Mouse (Mus musculus): ENCODE measurements around the gene Ttc9c.

Ttc9c gene

DNA sequence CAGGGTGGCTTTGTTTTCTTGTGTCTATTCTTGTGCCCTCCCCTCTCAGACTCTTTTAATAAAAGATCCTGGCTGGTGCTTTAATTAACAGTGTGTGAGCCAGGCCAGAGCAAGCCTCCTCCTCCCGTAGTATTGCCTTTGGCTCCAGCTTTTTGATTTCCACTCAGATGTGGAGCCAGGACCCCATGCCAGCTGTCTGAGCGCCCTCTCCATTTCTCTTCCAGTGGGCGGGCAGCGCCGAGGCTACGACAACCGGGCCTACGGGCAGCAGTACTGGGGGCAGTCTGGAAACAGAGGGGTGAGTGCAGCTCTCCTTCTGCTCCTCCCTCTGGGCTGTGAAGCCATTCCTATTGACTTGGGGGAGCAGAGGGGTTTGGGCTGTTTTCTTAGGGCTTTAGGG is 11.5 kb upstream of the Ttc9c start:
- DNase-seq (ENCODE audit: low spot score in 2 of 2): no peak

DNA sequence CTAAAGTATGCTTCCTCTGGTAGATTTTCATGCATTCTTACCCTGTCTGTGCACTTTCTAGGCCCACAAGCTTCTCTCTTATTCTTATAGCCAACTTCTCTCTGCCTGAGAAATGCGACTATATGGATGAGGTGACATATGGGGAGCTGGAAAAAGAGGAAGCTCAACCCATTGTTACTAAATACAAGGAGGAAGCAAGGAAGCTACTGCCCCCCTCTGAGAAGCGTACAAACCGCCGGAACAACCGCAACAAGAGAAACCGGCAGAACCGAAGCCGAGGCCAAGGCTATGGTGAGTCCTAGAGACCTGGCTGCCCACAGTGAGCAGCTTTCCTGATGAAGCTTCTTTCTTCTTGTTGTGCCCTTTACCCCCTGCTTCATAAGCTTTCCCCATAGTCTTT is 10.5 kb upstream of the Ttc9c start, which contains the start of gene AC129217.1:
Gene AC129217.1, plus strand, starts transcription at position 114 of the 400 bp plus-strand sequence.
- no peak for DNase-seq (ENCODE audit: low spot score in 2 of 2)

DNA sequence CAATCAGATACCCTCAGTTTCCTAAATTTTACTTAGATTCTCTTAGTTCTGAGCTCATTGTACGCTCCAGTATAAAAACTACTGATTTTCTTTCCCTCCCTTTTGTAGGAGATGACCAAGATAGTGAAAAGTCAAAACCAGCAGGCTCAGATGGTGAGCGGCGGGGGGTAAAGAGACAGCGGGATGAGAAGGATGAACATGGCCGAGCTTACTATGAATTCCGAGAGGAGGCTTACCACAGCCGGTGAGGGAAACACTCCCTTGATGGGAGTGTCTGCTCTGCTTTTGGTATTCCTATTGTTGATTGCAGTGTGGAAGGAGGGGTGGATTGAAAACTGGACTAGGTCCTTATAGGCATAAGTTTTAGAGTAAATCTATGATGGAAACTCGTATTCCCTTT is 3.6 kb upstream of the Ttc9c start:
- DNase-seq (ENCODE audit: low spot score in 2 of 2): no peak

DNA sequence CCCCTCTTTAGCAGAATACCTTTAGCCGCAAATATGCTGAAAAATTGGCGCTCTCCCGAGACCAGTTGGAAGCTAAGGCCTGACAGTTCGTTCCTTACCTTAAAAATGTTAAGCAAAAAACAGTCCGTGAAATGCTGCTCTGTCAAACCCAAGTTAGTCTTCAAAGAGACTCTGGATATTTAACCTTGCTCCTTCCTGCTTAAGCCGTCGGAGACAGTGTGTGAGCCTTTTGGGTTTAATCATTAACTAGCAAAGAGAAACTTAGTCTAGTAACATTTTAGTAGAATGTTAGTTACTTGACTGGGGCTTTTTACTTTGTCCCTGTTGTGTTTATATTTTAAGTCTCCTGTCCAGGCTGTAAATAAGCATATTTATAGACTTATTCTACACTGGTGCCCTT is 2.0 kb upstream of the Ttc9c start:
- DNase-seq (ENCODE audit: low spot score in 2 of 2): no peak

DNA sequence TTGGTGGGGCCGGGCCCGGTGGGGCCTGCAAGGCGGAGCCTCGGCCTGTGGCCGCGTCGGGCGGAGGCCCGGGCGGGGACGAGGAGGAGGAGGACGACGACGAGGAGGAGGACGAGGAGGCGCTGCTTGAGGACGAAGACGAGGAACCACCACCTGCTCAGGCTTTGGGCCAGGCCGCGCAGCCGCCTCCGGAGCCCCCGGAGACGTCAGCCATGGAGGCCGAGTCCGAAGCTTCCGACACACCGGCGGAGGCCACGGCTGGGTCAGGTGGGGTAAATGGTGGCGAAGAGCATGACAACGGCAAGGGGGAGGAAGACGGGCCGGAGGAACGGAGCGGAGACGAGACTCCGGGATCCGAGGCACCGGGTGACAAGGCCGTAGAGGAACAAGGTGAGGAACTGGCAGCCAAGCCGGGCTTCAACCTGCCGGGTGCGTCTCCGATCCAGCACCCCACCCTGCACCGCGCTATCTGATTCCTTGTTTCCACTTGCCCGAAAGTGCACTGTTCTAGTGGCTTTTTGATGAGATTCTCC is 1.4 kb upstream of the Ttc9c start:
- no peak for DNase-seq (ENCODE audit: low spot score in 2 of 2)

DNA sequence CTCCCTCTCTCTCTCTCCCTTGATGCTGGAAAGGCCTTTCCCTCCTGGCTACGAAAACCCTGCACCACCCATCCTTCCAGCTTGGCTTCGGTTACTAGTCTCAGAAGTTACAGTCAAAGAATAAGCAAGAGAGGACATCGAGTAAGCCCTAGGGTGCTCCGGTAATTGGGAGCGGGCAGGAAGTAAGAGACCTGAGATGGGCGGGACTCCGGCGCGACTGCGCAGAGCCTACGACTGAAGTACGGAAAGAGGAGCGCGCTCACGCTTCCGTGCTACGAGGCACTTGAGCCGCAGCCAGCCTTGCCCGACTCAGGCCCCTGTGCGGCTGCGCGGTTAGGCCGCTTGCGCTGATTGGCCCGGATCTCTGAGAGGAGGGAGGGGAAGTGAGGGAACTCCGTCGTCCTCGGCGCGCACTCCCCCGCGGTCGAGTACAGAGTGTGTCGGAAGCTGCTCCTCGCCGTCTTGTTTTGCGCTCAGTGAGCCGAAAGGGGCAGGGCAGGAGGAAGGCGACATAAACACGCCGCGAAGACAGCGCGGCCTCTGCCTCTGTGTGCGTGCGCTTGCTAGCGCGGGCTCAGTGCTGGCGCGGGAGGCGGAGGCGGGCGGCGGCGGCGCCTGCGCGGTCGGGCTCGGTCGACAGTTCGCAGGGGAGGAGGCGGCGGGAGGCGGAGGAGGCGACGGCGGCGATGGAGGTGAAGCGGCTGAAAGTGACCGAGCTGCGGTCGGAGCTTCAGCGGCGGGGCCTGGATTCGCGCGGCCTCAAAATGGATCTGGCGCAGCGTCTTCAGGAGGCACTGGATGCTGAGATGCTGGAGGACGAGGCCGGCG is 677 bp upstream of the Ttc9c start, which contains the start of gene Hnrnpul2:
Gene Hnrnpul2, plus strand, starts transcription at position 415 of the 828 bp plus-strand sequence.
- peak; percentile 97 to 98 for DNase-seq (ENCODE audit: low spot score in 2 of 2)

DNA sequence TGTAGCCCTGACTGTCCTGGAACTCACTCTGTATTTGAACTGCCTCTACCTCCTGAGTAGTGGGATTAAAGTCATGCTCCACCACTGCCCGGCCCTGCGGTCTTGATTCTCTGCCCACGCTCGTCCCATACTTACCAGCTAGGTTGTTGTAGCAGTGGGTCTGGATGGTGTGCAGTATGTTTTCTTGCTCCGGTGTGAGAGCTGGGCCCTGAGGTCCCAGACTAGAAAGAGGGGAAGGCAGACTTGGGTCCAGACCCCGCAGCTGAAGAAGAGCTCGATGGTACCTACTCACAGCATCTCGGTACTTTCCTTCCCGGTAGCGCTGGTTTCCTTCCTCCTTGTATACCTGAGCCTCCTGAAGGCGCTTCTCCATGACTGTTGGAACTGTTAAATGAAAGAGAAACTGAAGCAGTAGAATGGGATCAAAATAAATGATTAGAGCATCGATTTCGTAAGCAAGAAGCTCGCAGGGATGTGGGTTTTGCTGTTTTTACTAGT is 783 bp downstream of the Ttc9c start:
- no peak for DNase-seq (ENCODE audit: low spot score in 2 of 2)

DNA sequence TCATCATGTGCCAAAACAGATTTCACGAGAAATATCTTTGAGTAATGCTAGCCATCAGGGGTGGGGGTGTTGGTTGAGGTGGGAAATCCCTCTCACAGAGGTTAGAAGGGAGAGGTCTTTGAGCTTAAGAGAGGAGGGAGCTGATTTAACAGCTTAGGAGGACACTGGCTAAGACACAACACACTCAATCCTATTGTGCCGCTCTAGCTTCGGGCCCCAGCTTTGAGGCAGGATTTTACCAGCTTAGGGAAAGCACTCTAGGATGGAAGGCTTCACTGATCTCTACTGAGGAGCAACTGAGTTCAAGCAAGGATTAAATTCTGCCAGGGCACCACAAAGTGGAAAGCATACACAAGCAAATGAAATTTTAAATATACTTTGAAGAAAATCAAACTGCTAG is 2.1 kb downstream of the Ttc9c start:
- no peak for DNase-seq (ENCODE audit: low spot score in 2 of 2)

DNA sequence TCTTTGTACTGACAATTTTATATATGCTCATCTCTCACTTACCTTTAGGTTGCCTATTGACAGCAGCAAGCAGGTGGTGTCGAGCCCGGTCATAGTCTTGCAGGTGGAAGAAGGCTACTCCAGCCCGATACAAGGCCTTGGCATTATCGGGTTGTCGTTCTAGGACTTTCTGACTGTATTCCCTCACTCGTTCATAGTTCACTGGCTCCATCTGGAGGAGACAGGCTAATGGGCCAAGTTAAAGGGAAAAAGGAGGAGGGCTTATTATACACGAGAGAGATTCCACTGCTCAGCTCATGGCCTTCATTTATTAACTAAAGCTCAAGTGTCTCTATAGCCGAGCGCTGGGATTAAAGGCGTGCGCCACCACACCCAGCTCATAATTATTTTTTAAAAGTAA is 3.3 kb downstream of the Ttc9c start:
- DNase-seq (ENCODE audit: low spot score in 2 of 2): no peak

DNA sequence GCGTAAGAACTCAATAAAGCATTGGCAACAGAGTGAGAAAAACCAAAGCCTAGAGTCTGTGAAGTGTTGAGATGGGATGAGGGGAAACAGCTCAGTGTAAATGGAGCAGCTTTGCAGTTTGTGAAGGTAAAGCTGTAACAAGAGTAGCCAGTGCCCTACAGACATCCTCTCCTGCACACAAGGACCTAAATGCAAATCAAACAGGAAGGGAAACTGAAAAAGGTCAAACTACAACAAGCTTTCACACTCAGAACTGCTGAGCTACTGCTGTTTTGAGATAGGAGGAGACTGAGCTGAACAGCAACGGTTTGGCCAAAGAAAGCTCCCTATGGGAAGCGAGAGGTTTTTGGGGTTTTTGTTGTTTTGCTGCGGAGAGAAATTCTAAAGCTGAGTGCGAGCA is 12.3 kb downstream of the Ttc9c start:
- DNase-seq (ENCODE audit: low spot score in 2 of 2): no peak

DNA sequence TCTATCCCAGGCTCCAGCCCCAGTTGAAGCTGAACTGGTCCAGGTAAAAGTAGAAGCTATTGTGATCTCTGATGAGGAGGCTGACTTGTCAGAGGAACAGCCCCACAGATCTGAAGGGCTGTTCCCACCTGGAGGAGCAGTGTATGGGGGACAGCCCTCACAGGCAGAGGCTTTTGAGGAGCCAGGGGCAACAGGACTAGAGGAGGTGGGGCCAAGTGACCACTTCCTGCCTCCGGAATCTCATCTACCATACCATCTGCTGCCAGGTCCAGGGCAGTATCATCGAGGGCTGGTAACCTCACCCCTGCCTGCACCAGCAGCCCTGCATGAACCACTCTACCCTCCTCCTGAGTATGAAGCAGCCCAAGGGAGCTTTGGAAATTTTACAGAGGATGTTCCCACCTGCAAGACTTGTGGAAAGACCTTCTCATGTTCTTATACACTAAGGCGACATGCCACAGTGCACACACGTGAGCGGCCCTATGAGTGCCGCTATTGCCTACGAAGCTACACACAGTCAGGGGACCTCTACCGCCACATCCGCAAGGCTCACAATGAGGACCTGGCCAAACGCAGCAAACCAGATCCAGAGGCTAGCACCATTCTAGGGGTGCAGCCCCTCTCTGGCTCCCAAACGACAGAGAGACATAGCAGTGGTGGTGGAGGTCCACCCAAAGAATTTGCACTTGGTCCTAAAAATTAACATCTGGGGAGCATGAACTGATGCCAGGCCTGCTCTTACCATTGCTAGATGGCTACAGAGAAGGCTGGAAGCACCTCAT is 15.1 kb downstream of the Ttc9c start:
- no peak for DNase-seq (ENCODE audit: low spot score in 2 of 2)

DNA sequence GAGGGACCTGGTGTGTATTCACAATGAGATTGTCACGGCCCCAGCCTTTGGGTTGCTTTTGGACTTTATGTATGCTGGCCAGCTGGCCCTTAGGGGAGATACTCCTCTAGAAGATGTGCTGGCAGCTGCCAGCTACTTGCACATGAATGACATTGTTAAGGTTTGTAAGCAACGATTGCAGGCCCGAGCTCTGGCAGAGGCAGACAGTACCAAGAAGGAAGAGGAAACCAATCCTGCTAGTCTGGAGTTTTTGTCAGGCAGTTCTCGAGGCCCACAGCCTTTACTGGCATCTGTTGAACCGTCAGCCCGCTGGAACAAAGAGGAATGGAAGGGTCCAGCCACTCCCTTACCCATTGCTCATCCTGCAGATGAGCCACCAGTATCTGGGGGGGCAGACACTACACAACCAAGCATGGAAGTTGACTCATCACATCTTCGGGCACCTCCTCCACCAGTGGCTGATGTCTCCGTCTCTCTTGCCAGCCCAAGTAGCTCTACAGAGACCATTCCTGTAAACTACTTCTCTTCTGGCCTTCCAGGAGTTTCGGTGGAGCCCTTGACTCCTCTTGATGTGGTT is 15.8 kb downstream of the Ttc9c start:
- DNase-seq (ENCODE audit: low spot score in 2 of 2): no peak

DNA sequence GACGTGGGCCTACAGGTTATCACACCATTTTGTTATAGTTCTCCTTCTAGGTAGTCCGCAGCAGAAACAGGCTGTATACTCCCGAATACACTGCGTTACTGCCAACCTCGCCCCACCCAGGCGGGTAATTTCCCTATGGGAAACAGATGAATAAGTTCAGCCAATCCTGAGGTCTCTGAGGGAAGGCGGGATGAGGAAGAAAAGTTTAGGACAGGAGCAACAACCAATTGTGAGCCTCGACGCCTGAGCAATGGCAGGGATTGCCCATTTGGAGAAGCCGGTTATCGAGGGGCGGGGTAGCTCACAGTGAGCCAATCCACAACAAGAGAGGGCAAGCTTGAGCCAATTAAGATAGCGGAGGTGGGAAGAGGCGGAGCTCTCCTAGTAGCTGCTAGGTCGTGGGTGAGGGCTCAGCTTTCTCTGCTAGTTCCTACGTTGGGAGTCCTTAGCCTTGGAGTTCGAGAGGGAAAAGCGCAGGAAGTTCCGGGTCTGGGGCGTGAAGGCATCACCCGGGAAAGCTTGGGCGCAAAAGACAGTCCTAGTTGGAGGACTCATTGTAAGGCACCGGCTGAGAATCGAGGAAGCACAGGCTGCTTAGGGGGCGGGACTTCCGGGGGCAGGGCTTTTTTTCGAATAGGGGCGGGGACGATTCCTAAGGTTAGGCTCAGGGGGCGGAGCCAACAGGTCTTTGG is 16.9 kb downstream of the Ttc9c start, which contains the start of gene Zbtb3:
Gene Zbtb3, plus strand, starts transcription at position 426 of the 692 bp plus-strand sequence.
- peak; percentile 94 to 96 for DNase-seq (ENCODE audit: low spot score in 2 of 2)

DNA sequence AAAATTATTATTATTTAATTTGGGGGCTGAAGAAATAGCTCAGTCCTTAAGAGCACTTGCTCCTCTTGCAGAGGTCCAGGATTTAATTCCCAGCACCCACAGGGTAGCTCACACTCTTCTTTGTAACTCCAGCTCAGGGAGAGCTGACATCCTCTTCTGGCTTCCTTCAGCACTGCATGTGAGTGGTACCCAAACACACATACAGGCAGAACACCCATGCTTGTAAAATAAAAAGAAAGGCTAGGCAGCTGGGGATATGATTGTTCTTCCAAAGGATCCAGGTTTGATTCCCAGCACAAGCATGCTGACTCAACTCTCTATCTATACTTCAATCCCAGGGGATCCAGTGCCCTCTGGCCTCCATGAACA is 20.2 kb downstream of the Ttc9c start:
- no peak for DNase-seq (ENCODE audit: low spot score in 2 of 2)

DNA sequence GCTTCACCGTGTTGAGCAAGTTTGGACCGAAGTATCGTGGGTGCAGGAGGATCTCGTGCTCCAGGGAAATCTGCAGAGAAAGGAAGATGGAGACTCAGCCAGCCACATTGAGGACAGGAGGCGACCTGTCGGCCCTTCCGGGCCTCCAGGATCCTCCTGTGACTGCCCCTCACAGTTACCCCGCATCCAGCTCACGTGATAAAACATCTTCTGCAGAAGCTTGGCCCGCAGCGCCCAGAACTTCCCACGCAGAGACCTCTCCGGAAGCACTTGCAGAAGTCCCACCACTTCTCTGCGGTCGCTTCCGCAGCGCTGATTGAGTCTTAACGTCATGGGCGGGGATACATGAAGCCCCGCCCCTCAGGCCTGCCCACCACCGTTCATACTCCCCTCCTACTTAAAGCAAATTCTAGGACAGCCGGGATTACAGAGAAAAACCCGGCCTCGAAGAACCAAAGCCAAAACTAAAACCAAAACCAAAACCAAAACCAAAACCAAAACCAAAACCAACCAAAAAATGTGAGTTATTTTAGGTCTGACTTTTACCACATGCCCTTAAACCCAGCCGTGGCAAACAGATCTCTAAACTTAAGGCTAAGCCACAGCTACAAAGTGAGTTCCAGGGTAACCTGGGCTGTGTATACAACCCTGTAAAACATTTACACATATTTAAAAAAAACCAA is 20.7 kb downstream of the Ttc9c start, which contains the start of gene Polr2g:
Gene Polr2g, minus strand, starts transcription at position 314 of the 683 bp plus-strand sequence.
- DNase-seq (ENCODE audit: low spot score in 2 of 2): peak; percentile 86 to 88

DNA sequence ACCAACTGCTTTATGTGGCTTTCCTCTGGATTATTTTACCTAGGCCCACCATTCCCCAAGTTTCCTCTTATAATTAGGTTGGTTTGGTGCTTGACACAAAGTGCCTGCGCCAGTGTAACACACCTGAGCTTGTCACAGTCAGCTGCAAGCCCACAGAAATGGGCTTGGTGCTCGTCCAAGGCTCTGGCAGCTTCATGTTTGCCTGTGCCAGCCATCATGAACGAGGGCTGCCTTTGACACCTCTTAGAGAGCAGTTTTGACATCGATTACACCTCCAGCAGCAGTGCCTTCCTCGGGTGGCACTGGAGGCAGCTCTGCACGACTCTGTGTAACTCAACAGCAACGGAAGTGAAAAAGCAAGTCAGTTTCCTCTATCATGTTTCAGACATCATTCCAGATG is 29.0 kb downstream of the Ttc9c start:
- no peak for DNase-seq (ENCODE audit: low spot score in 2 of 2)

DNA sequence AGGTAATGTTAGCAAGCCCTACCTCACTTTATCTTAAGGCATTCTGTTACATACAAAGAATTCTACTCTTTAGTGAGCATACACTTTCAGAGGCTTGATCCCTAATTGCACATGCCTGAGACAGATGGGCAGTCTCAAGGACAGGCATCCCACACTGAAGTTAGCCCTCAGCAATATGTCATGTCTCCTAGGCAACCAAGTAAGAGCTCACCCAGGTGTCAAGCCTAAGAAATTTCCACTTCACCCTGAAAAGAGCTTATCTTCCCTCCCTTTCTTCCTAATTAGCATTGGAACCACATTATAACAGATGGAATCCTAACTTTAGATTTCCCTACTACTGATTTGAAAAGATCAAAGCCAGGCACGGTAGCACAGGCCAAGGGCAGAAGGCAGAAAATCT is 30.0 kb downstream of the Ttc9c start:
- DNase-seq (ENCODE audit: low spot score in 2 of 2): no peak

DNA sequence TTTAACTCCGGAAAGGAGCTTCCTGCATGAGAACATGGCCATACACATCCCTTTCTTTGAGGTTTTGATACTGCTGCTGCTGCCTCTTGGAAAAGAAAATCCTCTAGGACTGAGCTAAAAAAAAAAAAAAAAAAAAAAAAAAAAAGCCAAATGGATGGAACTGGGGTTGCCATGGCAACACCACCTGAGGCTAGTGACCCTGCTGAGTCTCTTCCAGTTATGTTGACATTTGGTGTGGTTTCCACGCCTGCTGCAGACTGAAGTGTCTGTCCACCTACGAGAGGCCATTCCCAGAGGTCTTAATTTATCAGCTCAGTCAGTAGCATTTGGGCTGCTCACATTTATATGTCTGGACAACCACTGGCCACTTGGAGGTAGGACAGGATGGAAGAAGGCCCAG is 30.6 kb downstream of the Ttc9c start:
- DNase-seq (ENCODE audit: low spot score in 2 of 2): no peak

DNA sequence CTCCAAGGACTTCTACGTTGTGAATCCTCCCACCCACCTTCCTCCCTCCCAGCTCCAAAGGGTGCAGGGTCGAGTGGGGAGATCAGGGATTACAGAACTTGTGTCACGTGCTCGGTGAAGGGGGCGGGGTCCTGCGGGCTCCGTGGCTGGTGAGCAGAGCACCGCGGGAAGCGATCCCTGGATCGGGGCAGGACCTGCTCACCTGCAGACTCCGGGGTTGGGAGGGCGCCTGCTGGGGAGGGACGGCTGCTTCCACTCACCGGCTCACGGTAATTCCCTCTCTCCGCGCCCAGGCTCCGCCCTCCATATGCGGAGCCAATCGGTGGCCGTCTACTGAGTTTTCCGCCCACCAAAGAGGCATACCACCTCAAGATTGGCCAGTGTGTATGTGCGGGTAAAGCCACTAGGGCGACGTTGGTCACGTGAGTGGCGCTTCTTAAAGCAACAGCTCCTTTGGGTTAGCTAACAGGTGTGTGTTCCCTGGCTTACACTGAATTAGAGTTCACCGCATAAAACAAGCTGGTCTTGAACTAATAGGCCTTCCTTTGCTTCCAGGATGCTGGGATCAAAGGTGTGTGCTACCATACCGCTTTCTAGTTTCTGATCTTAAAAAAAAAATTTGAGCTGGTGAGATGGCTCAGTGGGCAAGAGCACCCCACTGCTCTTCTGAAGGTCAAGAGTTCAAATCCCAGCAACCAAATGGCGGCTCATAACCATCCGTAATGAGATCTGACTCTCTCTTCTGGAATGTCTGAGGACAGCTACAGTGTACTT is 32.9 kb downstream of the Ttc9c start, which contains the start of gene Taf6l:
Gene Taf6l, minus strand, starts transcription at position 410 of the 774 bp plus-strand sequence.
- DNase-seq (ENCODE audit: low spot score in 2 of 2): peak; percentile 91

DNA sequence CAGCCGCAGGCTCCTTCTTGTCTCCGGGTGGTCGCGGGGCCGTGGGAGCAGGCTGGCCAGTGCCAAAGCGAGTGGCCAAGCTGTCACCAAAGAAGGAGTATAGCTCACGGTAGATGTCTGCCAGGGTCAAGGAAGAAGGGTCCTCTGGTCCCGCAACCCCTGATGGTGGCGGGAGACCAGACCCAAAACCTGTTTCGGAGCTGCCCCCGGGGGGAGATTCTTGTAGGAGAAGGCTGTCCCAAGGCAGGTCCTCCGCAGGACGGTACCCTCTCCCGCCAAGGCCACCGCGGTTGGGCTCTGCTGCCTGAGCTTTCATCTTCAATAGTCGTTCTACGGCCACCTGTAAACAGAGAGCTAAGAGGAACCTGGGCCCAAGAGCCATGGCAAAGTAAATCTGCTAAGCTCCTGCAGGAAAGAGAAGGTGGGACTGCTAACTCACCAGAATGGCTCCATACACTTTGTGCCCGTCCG is 44.1 kb downstream of the Ttc9c start:
- no peak for DNase-seq (ENCODE audit: low spot score in 2 of 2)
